Mouse (Mus musculus): ENCODE measurements at regions not wholly inside any gene's neighbourhood (a gene's known extent, or its start where the extent isn't known, plus 50 kb on each side); places are given as distances from the start of the nearest gene placed in this dataset.

DNA sequence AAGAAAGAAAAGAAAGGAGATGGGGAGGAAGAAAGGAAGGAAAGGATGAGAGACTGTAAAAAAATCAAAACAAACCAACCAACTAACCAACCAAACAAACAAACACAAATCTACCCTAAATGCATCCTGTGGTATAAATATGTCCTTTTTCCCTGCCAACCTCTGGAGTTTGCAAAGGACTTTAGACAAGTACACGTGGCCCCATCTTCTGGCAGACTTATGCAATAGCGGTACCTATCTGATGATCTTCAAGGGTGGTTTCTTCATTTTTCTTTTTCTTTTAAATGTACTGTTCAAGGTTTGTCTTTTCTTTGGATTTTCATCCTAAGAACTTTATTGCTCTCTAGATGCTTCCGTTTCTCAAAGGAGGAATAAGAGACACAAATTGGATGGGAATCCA lies 127.3 kb downstream of the Cpeb2 start:
- no peaks in the 10 kb centered on the region for H3K27me3 ChIP-seq (replicated peaks)
- H3K4me3 ChIP-seq = no peak overlapping the region
- no peak overlapping the region for H3K4me2 ChIP-seq (replicated peaks)
- H3K4me1 ChIP-seq = peaks cover 2% of the 10 kb centered on the region
- no peaks in the 10 kb centered on the region for H3K9me3 ChIP-seq
- H3K36me3 ChIP-seq = no peaks in the 10 kb centered on the region
- no peak overlapping the region for H3K27ac ChIP-seq
- 51% methylated on average over 3 of the region's 3 CpGs for WGBS
- no peak overlapping the region for H3K9ac ChIP-seq
- ATAC-seq (ENCODE audit: low FRiP score, low read depth) = no peak

DNA sequence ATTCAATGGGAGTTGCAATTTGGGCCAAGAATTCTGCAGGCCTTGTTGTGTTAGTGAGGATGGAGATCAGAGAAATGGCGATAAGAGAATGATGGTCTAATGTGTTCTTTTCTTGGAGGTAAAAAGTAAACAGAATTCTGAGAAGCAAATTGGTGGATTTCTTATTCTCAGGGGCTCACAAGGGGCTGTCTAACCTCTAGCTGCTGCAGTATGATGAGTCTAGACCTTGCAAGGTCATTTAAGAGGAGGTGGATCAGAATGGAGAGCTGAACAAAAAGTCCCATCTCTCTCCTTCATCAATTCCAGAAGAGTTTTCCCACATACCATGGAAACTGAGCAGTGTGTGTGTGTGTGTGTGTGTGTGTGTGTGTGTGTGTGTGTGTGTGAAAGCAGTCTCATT lies 128.1 kb downstream of the Cpeb2 start:
- H3K9me3 ChIP-seq = no peaks in the 10 kb centered on the region
- no peak for ATAC-seq (ENCODE audit: low FRiP score, low read depth)
- H3K4me2 ChIP-seq (replicated peaks) = no peak overlapping the region
- no peak overlapping the region for H3K4me3 ChIP-seq
- H3K27me3 ChIP-seq (replicated peaks) = no peaks in the 10 kb centered on the region
- 89% methylated on average over 1 of the region's 1 CpGs for WGBS
- no peaks in the 10 kb centered on the region for H3K36me3 ChIP-seq
- H3K4me1 ChIP-seq = no peaks in the 10 kb centered on the region
- H3K9ac ChIP-seq = no peak overlapping the region
- no peak overlapping the region for H3K27ac ChIP-seq

- Histone ChIP-seq H3K4me3 (no peak overlapping the region), H3K9ac (no peak overlapping the region), H3K4me1 (no peaks in the 10 kb centered on the region), H3K27ac (no peak overlapping the region), H3K4me2 (replicated peaks) (no peak overlapping the region), H3K27me3 (replicated peaks) (no peaks in the 10 kb centered on the region), H3K9me3 (no peaks in the 10 kb centered on the region), H3K36me3 (no peaks in the 10 kb centered on the region)
- no peak for ATAC-seq (ENCODE audit: low FRiP score, low read depth)
- WGBS = 73% methylated on average over 1 of the region's 1 CpGs
Observed at GRCm38 (mm10) chr5:43372385-43372784, 139.4 kb downstream of the Cpeb2 start.

DNA sequence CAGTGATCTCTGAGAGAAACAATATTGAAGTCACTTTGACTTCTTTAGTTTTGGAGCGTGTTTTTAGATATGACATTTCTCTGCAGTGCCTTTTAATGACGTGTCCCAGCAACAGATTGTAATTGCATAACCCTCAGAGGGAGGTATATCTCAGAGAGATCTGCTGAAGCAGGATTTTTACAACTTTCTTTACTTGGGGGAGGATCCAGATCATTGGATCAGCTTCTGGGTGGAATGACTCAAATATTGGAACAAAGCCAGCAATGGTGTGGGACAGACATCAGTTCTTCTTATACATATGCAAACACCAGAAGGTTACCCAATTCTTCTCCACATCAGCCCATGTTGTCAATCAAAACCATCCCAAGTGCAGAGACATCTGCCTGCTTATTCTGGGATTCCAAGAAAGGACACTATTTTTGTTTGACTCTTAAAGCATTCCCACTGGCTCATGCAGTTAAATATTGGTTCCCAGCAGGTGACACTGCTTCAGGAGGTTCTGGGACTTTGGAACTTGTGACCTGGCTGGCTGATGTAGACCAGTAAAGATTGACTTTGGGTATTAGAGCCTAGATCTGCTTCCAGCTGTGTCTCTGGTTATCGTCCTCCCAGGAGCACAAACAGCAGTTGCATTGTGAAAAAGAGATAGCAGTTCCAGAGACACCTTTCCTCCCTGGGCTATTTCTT lies 130.5 kb upstream of the C1qtnf7 start:
- Histone ChIP-seq H3K4me3 (no peak overlapping the region), H3K9me3 (no peaks in the 10 kb centered on the region), H3K27ac (no peak overlapping the region), H3K4me2 (replicated peaks) (no peak overlapping the region), H3K27me3 (replicated peaks) (no peaks in the 10 kb centered on the region), H3K9ac (no peak overlapping the region), H3K4me1 (no peaks in the 10 kb centered on the region), H3K36me3 (no peaks in the 10 kb centered on the region)
- 89% methylated on average over 3 of the region's 3 CpGs for WGBS
- no peak for ATAC-seq (ENCODE audit: low FRiP score, low read depth)

- 0 out of 2 replicates have a peak, but pooled peaks have one; percentile 3 for ATAC-seq (ENCODE audit: low FRiP score, low read depth)
- 21% methylated on average over 2 of the region's 2 CpGs for WGBS
Observed at GRCm38 (mm10) chr5:43390997-43391396, 124.3 kb upstream of the C1qtnf7 start.

GRCm38 (mm10) chr5:43391412-43392029 lies 123.8 kb upstream of the C1qtnf7 start:
- no peaks in the 10 kb centered on the region for H3K27me3 ChIP-seq (replicated peaks)
- no peak overlapping the region for H3K4me3 ChIP-seq
- peak; percentile 79 for ATAC-seq (ENCODE audit: low FRiP score, low read depth)
- H3K4me1 ChIP-seq = no peaks in the 10 kb centered on the region
- no peak overlapping the region for H3K4me2 ChIP-seq (replicated peaks)
- H3K36me3 ChIP-seq = no peaks in the 10 kb centered on the region
- H3K27ac ChIP-seq = no peak overlapping the region
- 29% methylated on average over 3 of the region's 3 CpGs for WGBS
- no peak overlapping the region for H3K9ac ChIP-seq
- no peaks in the 10 kb centered on the region for H3K9me3 ChIP-seq

More at GRCm38 (mm10) chr5:43390997-43391396, 124.3 kb upstream of the C1qtnf7 start:
- Histone ChIP-seq H3K27me3 (replicated peaks) (no peaks in the 10 kb centered on the region), H3K4me2 (replicated peaks) (no peak overlapping the region), H3K27ac (no peak overlapping the region), H3K9ac (no peak overlapping the region), H3K9me3 (no peaks in the 10 kb centered on the region), H3K4me3 (no peak overlapping the region), H3K36me3 (no peaks in the 10 kb centered on the region), H3K4me1 (no peaks in the 10 kb centered on the region)

- ATAC-seq (ENCODE audit: low FRiP score, low read depth) = no peak
- H3K27me3 ChIP-seq (replicated peaks) = no peaks in the 10 kb centered on the region
- no peak overlapping the region for H3K4me3 ChIP-seq
- no peaks in the 10 kb centered on the region for H3K4me1 ChIP-seq
- H3K4me2 ChIP-seq (replicated peaks) = no peak overlapping the region
- H3K27ac ChIP-seq = no peak overlapping the region
- WGBS = 81% methylated on average over 8 of the region's 8 CpGs
- H3K9me3 ChIP-seq = no peaks in the 10 kb centered on the region
- no peaks in the 10 kb centered on the region for H3K36me3 ChIP-seq
- no peak overlapping the region for H3K9ac ChIP-seq
Observed at GRCm38 (mm10) chr5:43392908-43393545, 122.3 kb upstream of the C1qtnf7 start.

- no peaks in the 10 kb centered on the region for H3K27me3 ChIP-seq (replicated peaks)
- H3K4me1 ChIP-seq = no peaks in the 10 kb centered on the region
- WGBS = 90% methylated on average over 2 of the region's 2 CpGs
- H3K9ac ChIP-seq = no peak overlapping the region
- no peaks in the 10 kb centered on the region for H3K36me3 ChIP-seq
- H3K4me2 ChIP-seq (replicated peaks) = no peak overlapping the region
- H3K27ac ChIP-seq = no peak overlapping the region
- no peaks in the 10 kb centered on the region for H3K9me3 ChIP-seq
- ATAC-seq (ENCODE audit: low FRiP score, low read depth) = no peak
- no peak overlapping the region for H3K4me3 ChIP-seq
Observed at GRCm38 (mm10) chr5:43417259-43417658, 98.1 kb upstream of the C1qtnf7 start.

DNA sequence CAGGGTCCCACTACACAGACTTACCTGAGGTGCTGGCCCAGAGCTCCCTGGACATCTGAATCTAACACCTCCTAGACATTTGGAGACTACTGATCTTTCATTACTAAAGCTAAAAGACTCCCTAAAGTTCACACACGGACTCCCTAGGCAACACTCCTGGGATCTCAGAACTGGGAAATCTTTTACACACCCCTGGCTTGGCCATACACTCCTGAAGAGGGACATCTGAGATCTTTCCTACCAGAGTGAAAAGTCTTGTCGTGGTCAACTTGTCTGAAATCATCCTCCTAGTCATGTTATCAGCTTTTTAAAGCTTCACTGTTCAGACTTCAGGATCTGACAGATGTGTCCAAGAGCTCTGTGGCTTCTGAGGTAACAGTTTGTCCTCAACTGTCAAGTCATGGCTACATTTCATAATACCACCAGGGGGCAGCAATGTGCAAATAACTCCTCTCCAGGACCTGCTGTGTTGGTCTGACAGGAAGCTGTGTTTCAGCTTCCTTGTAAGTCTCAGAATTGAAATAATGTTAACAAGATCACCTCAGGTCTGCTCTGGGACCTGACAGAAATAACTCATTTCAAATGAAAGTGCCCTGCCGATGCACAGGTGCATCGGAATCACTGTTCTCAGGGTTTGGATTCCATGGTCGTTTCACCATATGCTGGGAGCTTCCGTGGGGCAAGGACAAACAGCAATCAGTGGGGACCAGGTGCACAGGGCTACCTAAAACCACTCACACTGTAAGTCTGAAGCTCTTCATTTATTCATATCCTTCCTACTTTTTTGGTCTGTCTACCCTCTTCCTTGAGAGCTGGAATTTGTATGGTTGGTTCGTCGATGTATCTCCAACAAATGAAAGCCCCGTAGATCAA lies 92.3 kb upstream of the C1qtnf7 start:
- no peak overlapping the region for H3K4me2 ChIP-seq (replicated peaks)
- no peaks in the 10 kb centered on the region for H3K27me3 ChIP-seq (replicated peaks)
- no peak overlapping the region for H3K9ac ChIP-seq
- ATAC-seq (ENCODE audit: low FRiP score, low read depth) = peak; percentile 70
- no peak overlapping the region for H3K4me3 ChIP-seq
- WGBS = 77% methylated on average over 9 of the region's 9 CpGs
- no peak overlapping the region for H3K27ac ChIP-seq
- H3K4me1 ChIP-seq = no peaks in the 10 kb centered on the region
- no peaks in the 10 kb centered on the region for H3K36me3 ChIP-seq
- no peaks in the 10 kb centered on the region for H3K9me3 ChIP-seq

GRCm38 (mm10) chr5:43424551-43425257 lies 90.6 kb upstream of the C1qtnf7 start:
- Histone ChIP-seq H3K4me2 (replicated peaks) (no peak overlapping the region), H3K36me3 (no peaks in the 10 kb centered on the region), H3K4me3 (no peak overlapping the region), H3K27me3 (replicated peaks) (no peaks in the 10 kb centered on the region), H3K27ac (no peak overlapping the region), H3K4me1 (no peaks in the 10 kb centered on the region), H3K9me3 (no peaks in the 10 kb centered on the region), H3K9ac (no peak overlapping the region)
- 88% methylated on average over 9 of the region's 9 CpGs for WGBS
- ATAC-seq (ENCODE audit: low FRiP score, low read depth) = no peak

DNA sequence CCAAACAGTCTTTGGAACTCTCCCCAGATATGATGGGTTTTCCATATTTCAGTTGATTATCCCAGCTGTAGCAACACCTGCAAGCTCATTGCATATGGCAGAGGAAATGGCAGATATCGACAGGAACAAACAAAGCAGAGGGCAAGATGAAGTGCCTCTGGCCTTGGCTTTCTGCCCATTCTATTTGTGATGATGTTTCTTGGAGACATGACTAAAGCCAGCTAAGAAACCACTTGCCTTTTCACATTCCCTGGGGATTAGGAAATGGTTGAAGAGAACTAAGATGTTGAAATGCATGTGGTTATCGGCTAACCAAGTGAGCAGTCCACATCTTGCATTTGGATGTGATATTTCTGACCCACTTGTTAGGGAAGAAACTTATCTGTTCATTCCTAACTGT lies 82.0 kb upstream of the C1qtnf7 start:
- no peaks in the 10 kb centered on the region for H3K27me3 ChIP-seq (replicated peaks)
- ATAC-seq (ENCODE audit: low FRiP score, low read depth) = no peak
- H3K9me3 ChIP-seq = no peaks in the 10 kb centered on the region
- H3K27ac ChIP-seq = no peak overlapping the region
- no peaks in the 10 kb centered on the region for H3K36me3 ChIP-seq
- no peak overlapping the region for H3K9ac ChIP-seq
- no peaks in the 10 kb centered on the region for H3K4me1 ChIP-seq
- H3K4me2 ChIP-seq (replicated peaks) = no peak overlapping the region
- H3K4me3 ChIP-seq = no peak overlapping the region
- 93% methylated on average over 2 of the region's 2 CpGs for WGBS

All from neural tube, embryonic 12.5 days (tissue).